Mouse (Mus musculus) CH12.LX (cell line): ENCODE results near the gene Naa35. TPM values are rescaled to one million over a fixed set of nuclear protein-coding genes. Genes with fewer than 3 reads are reported as not detected.

ENCODE experiments used
- DNase-seq: peaks from one replicate; pipeline ENCODE4 v3.0.0-alpha.2; 2013; ENCODE audit errors: extremely low read depth
- H3K27ac ChIP-seq: 2 replicates; pipeline ENCODE4 v1.5.1; 2012; ENCODE audit warnings: low read depth, mild to moderate bottlenecking, control low read depth, moderate library complexity; ENCODE audit not compliant: insufficient read depth
- H3K27me3 ChIP-seq: replicated peaks from 2 replicates; pipeline ENCODE3; 2012; ENCODE audit warnings: inconsistent platforms
- H3K36me3 ChIP-seq, 2 experiments: replicated peaks in 1 of 2; 2 replicates each; pipeline versions ENCODE3 to v1.6.1; 2012; ENCODE audit warnings: inconsistent platforms in 1 of 2, low read length in 1 of 2, mild to moderate bottlenecking in 1 of 2, mixed read lengths in 1 of 2, moderate library complexity in 1 of 2; ENCODE audit not compliant: control insufficient read depth in 1 of 2, insufficient read depth in 1 of 2
- H3K4me1 ChIP-seq, 2 experiments: 2 replicates each; pipeline ENCODE4 v1.6.1; 2012; ENCODE audit warnings: inconsistent platforms in 1 of 2, moderate library complexity in 1 of 2; ENCODE audit not compliant: insufficient read depth in 2 of 2, control insufficient read depth in 1 of 2
- H3K4me2 ChIP-seq: 2 replicates; pipeline ENCODE4 v1.6.1; 2012; ENCODE audit warnings: low read depth, mild to moderate bottlenecking, control low read depth; ENCODE audit not compliant: poor library complexity, insufficient read depth, severe bottlenecking
- H3K4me3 ChIP-seq, 3 experiments: fragments of 150-350 bp in 1 of 3; sonication (generic) in 1 of 3; replicated peaks in 1 of 3; 2 replicates each; pipeline versions ENCODE3 to v1.5.1; 2011 to 2012; ENCODE audit warnings: low read depth in 2 of 3, low read length in 2 of 3, mild to moderate bottlenecking in 2 of 3, moderate library complexity in 2 of 3, control low read depth in 1 of 3, improper control_type of control experiment in 1 of 3, inconsistent platforms in 1 of 3, mixed read lengths in 1 of 3; ENCODE audit not compliant: poor library complexity in 1 of 3
- H3K79me2 ChIP-seq: replicated peaks from 2 replicates; pipeline ENCODE4 v1.6.1; 2012; ENCODE audit warnings: mild to moderate bottlenecking, moderate library complexity; ENCODE audit not compliant: control insufficient read depth, poor library complexity, insufficient read depth, severe bottlenecking; ENCODE audit errors: extremely low read depth
- H3K9ac ChIP-seq: 2 replicates; pipeline ENCODE4 v1.6.1; 2012; ENCODE audit warnings: low read depth, mild to moderate bottlenecking, control low read depth, moderate library complexity; ENCODE audit not compliant: insufficient read depth
- H3K9me3 ChIP-seq: replicated peaks from 2 replicates; pipeline ENCODE3; 2012; ENCODE audit warnings: low read length, inconsistent platforms, mixed read lengths
- BHLHE40 ChIP-seq: IDR thresholded peaks from 2 replicates; pipeline ENCODE4 v1.6.1; 2011; ENCODE audit warnings: mild to moderate bottlenecking, low read depth, low read length, improper control_type of control experiment
- CHD1 ChIP-seq: IDR thresholded peaks from 2 replicates; pipeline ENCODE4 v1.6.1; 2012; ENCODE audit warnings: low read depth, low read length, improper control_type of control experiment, inconsistent platforms
- CTCF ChIP-seq, 2 experiments: IDR thresholded peaks in 1 of 2; conservative IDR thresholded peaks in 1 of 2; 2 replicates each; pipeline ENCODE4 v1.5.1; 2011 to 2012; ENCODE audit warnings: low read depth in 2 of 2, low read length in 2 of 2, improper control_type of control experiment in 1 of 2, inconsistent platforms in 1 of 2, mild to moderate bottlenecking in 1 of 2, moderate library complexity in 1 of 2
- E2F4 ChIP-seq: IDR thresholded peaks from 2 replicates; pipeline ENCODE4 v1.6.1; 2011; ENCODE audit warnings: low read depth, low read length, improper control_type of control experiment; ENCODE audit not compliant: insufficient replicate concordance
- ELF1 ChIP-seq: IDR thresholded peaks from 2 replicates; pipeline ENCODE4 v1.6.1; 2014; ENCODE audit warnings: low read depth, mild to moderate bottlenecking, inconsistent platforms, low read length, improper control_type of control experiment
- EP300 ChIP-seq: IDR thresholded peaks from 2 replicates; pipeline ENCODE4 v1.6.1; 2011; ENCODE audit warnings: low read length, improper control_type of control experiment
- HCFC1 ChIP-seq: IDR thresholded peaks from 2 replicates; pipeline ENCODE4 v1.6.1; 2012; ENCODE audit warnings: low read depth, mild to moderate bottlenecking, inconsistent platforms, low read length, improper control_type of control experiment
- IRF4 ChIP-seq: IDR thresholded peaks from 2 replicates; pipeline ENCODE4 v1.6.1; 2014; ENCODE audit warnings: low read depth, mild to moderate bottlenecking, inconsistent platforms, low read length, improper control_type of control experiment
- JUN ChIP-seq: IDR thresholded peaks from 2 replicates; pipeline ENCODE4 v1.6.1; 2011; ENCODE audit warnings: low read depth, mild to moderate bottlenecking, low read length, improper control_type of control experiment, moderate library complexity; ENCODE audit not compliant: insufficient read depth
- KAT2A ChIP-seq: IDR thresholded peaks from 2 replicates; pipeline ENCODE4 v1.6.1; 2012; ENCODE audit warnings: low read length, improper control_type of control experiment, inconsistent platforms; ENCODE audit not compliant: insufficient replicate concordance
- MAFK ChIP-seq: IDR thresholded peaks from 2 replicates; pipeline ENCODE4 v1.6.1; 2011; ENCODE audit warnings: low read length, improper control_type of control experiment; ENCODE audit not compliant: insufficient replicate concordance
- MXI1 ChIP-seq: IDR thresholded peaks from 2 replicates; pipeline ENCODE4 v1.6.1; 2011; ENCODE audit warnings: mild to moderate bottlenecking, low read depth, low read length, improper control_type of control experiment
- NELFE ChIP-seq: IDR thresholded peaks from 2 replicates; pipeline ENCODE4 v1.6.1; 2011; ENCODE audit warnings: low read depth, low read length, improper control_type of control experiment
- NRF1 ChIP-seq: IDR thresholded peaks from 2 replicates; pipeline ENCODE4 v1.6.1; 2014; ENCODE audit warnings: low read depth, mild to moderate bottlenecking, inconsistent platforms, low read length, improper control_type of control experiment, moderate library complexity
- POLR2A ChIP-seq: IDR thresholded peaks from 2 replicates; pipeline ENCODE4 v1.6.1; 2011; ENCODE audit warnings: low read depth, mild to moderate bottlenecking, improper control_type of control experiment, low read length
- POLR2AphosphoS2 ChIP-seq: IDR thresholded peaks from 2 replicates; pipeline ENCODE4 v1.6.1; 2011; ENCODE audit warnings: low read depth, low read length, improper control_type of control experiment
- RAD21 ChIP-seq: IDR thresholded peaks from 2 replicates; pipeline ENCODE4 v1.6.1; 2011; ENCODE audit warnings: low read depth, mild to moderate bottlenecking, low read length, improper control_type of control experiment, moderate library complexity
- RCOR1 ChIP-seq: conservative IDR thresholded peaks from 2 replicates; pipeline ENCODE4 v1.6.1; 2012; ENCODE audit warnings: low read depth, mild to moderate bottlenecking, inconsistent platforms, low read length, improper control_type of control experiment
- SIN3A ChIP-seq: IDR thresholded peaks from 2 replicates; pipeline ENCODE4 v1.6.1; 2012; ENCODE audit warnings: low read length, improper control_type of control experiment, inconsistent platforms
- SMC3 ChIP-seq: IDR thresholded peaks from 2 replicates; pipeline ENCODE4 v1.6.1; 2011; ENCODE audit warnings: low read depth, low read length, improper control_type of control experiment
- TBP ChIP-seq: conservative IDR thresholded peaks from 2 replicates; pipeline ENCODE4 v1.6.1; 2011; ENCODE audit warnings: low read depth, low read length, improper control_type of control experiment
- TCF12 ChIP-seq: IDR thresholded peaks from 2 replicates; pipeline ENCODE4 v1.6.1; 2014; ENCODE audit warnings: low read depth, mild to moderate bottlenecking, inconsistent platforms, low read length, improper control_type of control experiment
- USF1 ChIP-seq: IDR thresholded peaks from 2 replicates; pipeline ENCODE4 v1.6.1; 2014; ENCODE audit warnings: low read depth, mild to moderate bottlenecking, inconsistent platforms, low read length, improper control_type of control experiment
- USF2 ChIP-seq: conservative IDR thresholded peaks from 2 replicates; pipeline ENCODE4 v1.6.1; 2011; ENCODE audit warnings: low read depth, low read length, improper control_type of control experiment
- ZC3H11A ChIP-seq: IDR thresholded peaks from 2 replicates; pipeline ENCODE4 v1.6.1; 2012; ENCODE audit warnings: low read depth, mild to moderate bottlenecking, inconsistent platforms, low read length, improper control_type of control experiment
- ZKSCAN1 ChIP-seq: IDR thresholded peaks from 2 replicates; pipeline ENCODE4 v1.6.1; 2012; ENCODE audit warnings: low read depth, inconsistent platforms, low read length, improper control_type of control experiment, borderline replicate concordance
- ZNF384 ChIP-seq: IDR thresholded peaks from 2 replicates; pipeline ENCODE4 v1.6.1; 2012; ENCODE audit warnings: low read depth, low read length, improper control_type of control experiment, inconsistent platforms
- dilution Hi-C: fragments of 300-500 bp; cut with MboI; formaldehyde crosslinking; loops from 2 replicates; pipeline ENCODE4 v1.14.3; 2020; ENCODE audit warnings: low sequenced_read_pairs; ENCODE audit not compliant: extremely low pct_unique_long_range_greater_than_20kb, extremely low pct_ligation_motif_present
- in situ Hi-C: fragments of 300-500 bp; cut with MboI; formaldehyde crosslinking; loops from 3 replicates; pipeline ENCODE4 v1.14.3; 2019; ENCODE audit warnings: low sequenced_read_pairs, low pct_ligation_motif_present, low pct_unique_long_range_greater_than_20kb, mixed read lengths
- polyA plus RNA-seq: library from polyadenylated mRNA; unstranded; fragments of >175 nt; gene quantifications from 2 replicates; pipeline ENCODE4 v1.2.1, GENCODE M21; 2012; ENCODE audit warnings: low read depth; ENCODE audit not compliant: insufficient read length
- total RNA-seq, 2 experiments: library from RNA; depleted of rRNA; stranded (reverse); fragments of 300-350 nt in 1 of 2; fragments of >200 nt in 1 of 2; gene quantifications; 2 replicates each; pipeline ENCODE4 v1.2.3; 2012 to 2014

The Naa35 gene
- total and polyA plus RNA-seq, 3 experiments, result 46.8 to 60.2 (median 56.4) TPM

DNA sequence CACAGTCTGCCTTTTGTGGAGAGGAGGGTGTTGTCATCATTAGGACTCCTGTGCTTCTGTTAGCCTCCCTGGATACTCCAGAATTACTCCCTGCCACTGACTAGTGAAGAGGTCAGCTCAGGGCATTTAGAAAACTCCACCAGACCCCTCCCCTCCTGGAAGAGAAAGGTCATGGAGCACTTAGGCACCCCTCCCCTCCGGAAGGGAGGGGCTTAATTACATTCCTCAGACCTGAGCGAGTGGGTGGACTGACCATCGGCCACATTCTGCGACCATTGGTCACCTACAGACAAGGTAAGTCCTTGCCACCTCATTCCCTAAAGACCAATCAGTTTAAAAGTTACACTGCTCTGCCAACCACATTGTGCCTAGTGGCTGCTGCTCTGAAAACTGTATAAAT is 94.2 kb downstream of the Naa35 start:
- Histone ChIP-seq H3K9ac (no peak overlapping the region), H3K27me3 (no peaks in the 10 kb centered on the region), H3K9me3 (no peaks in the 10 kb centered on the region), H3K4me1 (peaks cover 2 to 10% of the 10 kb centered on the region in 2 experiments), H3K4me3 (no peak overlapping the region), H3K27ac (no peak overlapping the region), H3K4me2 (no peak overlapping the region), H3K36me3 (no peaks in the 10 kb centered on the region), H3K79me2 (no peaks in the 10 kb centered on the region)
- in situ Hi-C loops, result no loop called here
- dilution Hi-C loops, result no loop called here
- no peak for DNase-seq
- no peak for TF ChIP-seq TBP
- no peak for TF ChIP-seq IRF4
- no peak for TF ChIP-seq ELF1
- no peak for TF ChIP-seq ZC3H11A
- no peak for TF ChIP-seq EP300
- TF ChIP-seq CHD1, result no peak
- TF ChIP-seq JUN, result no peak
- TF ChIP-seq RAD21, result no peak
- no peak for TF ChIP-seq POLR2A
- TF ChIP-seq SMC3, result no peak
- no peak for TF ChIP-seq POLR2AphosphoS2
- TF ChIP-seq MXI1, result no peak
- TF ChIP-seq NELFE, result no peak
- TF ChIP-seq USF1, result no peak
- TF ChIP-seq ZNF384, result no peak
- TF ChIP-seq USF2, result no peak
- no peak for TF ChIP-seq CTCF (conservative IDR thresholded peaks at IDR 0.05 in 1 of 2, IDR thresholded peaks at IDR 0.05 in 1 of 2; ENCODE audit: low read depth in 2 of 2, low read length in 2 of 2)
- no peak for TF ChIP-seq KAT2A

DNA sequence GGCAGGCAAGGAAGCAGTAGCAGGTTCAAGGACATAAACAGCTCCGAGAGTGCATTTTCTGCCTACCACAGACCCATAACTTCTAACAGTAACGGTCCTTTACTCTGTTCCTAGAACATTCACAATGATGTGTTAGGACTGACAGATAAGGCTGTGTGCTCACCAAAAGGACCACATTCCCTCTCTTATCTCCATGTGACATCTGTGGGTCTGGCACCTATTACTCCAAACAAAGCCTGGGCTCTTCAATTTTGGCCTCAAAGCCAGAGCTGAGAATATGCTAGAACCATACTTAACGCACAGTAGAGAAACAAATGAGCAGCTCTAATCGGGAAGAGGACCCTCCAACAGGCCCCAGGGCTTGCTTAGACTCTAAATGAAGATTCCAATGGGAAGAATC is 94.8 kb downstream of the Naa35 start:
- Histone ChIP-seq H3K4me2 (no peak overlapping the region), H3K36me3 (no peaks in the 10 kb centered on the region), H3K9me3 (no peaks in the 10 kb centered on the region), H3K27ac (no peak overlapping the region), H3K79me2 (no peaks in the 10 kb centered on the region), H3K27me3 (no peaks in the 10 kb centered on the region), H3K4me1 (peaks cover 2 to 5% of the 10 kb centered on the region in 2 experiments; a peak in 3 of 4 replicates), H3K4me3 (no peak overlapping the region), H3K9ac (no peak overlapping the region)
- DNase-seq, result no peak
- in situ Hi-C loops (no loop called here), dilution Hi-C loops (no loop called here)
- no peak for TF ChIP-seq NELFE
- no peak for TF ChIP-seq CTCF (conservative IDR thresholded peaks at IDR 0.05 in 1 of 2, IDR thresholded peaks at IDR 0.05 in 1 of 2; ENCODE audit: low read depth in 2 of 2, low read length in 2 of 2)
- no peak for TF ChIP-seq SIN3A
- TF ChIP-seq EP300, result no peak
- TF ChIP-seq ZKSCAN1, result no peak
- TF ChIP-seq POLR2A, result no peak
- TF ChIP-seq ELF1, result no peak
- no peak for TF ChIP-seq BHLHE40
- no peak for TF ChIP-seq USF1
- no peak for TF ChIP-seq RCOR1
- TF ChIP-seq RAD21, result no peak
- no peak for TF ChIP-seq E2F4
- no peak for TF ChIP-seq SMC3
- TF ChIP-seq POLR2AphosphoS2, result no peak
- no peak for TF ChIP-seq MAFK
- no peak for TF ChIP-seq NRF1
- no peak for TF ChIP-seq TCF12
- no peak for TF ChIP-seq CHD1
- TF ChIP-seq HCFC1, result no peak
